Mouse (Mus musculus): ENCODE data around the gene Ifih1.

DNA sequence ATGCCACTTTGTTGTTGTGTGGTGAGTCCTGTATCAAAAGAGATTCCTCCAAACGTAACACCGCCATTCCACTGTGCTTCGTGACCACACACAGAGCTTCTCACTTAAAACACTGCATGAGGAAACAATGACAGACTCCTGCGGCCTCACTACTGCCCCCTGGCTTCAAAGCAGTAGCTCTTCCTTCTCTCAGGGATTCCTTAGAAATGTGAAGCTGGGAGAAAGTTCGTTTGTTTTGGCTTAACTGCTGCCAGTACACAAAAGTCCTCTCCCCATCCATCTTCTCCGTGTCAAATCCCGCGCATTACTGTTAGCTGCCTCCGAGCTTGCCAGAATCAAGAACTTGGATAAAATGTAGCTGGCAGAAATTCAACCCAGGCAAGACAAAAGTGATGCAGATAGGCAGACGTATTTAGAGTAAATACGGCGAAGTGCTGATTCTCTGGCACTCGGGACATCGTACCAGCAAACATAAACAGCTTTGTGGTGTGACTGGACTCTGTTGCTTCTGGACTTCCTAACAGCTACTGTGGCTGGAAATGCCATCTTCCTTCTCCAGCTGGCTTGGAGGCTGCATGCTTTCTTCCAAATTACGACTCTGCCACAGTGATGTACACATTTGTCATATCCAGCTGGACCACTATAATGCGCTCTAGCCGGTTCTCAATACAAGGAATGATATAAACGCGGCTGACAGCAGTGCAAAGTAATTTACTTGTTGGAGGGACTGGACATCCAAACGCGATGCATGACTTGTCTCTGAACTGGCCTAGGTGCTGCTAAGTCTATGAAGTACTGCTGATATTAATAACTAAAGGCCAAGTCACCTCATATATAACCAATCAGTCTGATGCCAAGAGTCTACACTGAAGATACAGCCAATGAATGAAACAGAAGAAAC, 2.4 kb downstream of the Ifih1 start:
- TF ChIP-seq CTCF (conservative IDR thresholded peaks at IDR 0.05; ENCODE audit: low read length) (peak; percentile 89), POU5F1 (IDR thresholded peaks at IDR 0.05; ENCODE audit: borderline replicate concordance, low read length) (no peak)
